ENCODE assay signal across 8 mouse cellular contexts in genomic region chr2:20898684-20899083, GRCm38 (mm10).
DNase-seq lines count a peak whose midpoint lies in the region; ATAC-seq and TF ChIP-seq lines count a peak whose summit lies in the region.

No protein-coding gene starts in this region.

- peak; percentile 50 to 58 for DNase-seq in gastrocnemius, adult 8-10 months (ENCODE audit: low spot score in 2 of 2)
- peak; percentile 62 for DNase-seq in hindlimb bud, embryonic 11.5 days (ENCODE audit: extremely low spot score, low read depth, low spot score)
- peak; percentile 72 to 75 for DNase-seq in left cerebral cortex, adult 2 months (ENCODE audit: extremely low spot score in 1 of 2, low spot score in 2 of 2)
- DNase-seq in right cerebral cortex, postnatal 10 days (ENCODE audit: low spot score in 2 of 2), result peak; percentile 76 to 82
- peak; percentile 75 for DNase-seq in yolk sac, embryonic 10.5 days (ENCODE audit: low spot score)

- H3K27ac ChIP-seq in left cerebral cortex, adult 2 months, result no peak overlapping the region

- no peak overlapping the region for H3K4me3 ChIP-seq in left cerebral cortex, adult 2 months

- intact Hi-C loops in left cerebral cortex, adult 2 months (cut with DNase I), result loop anchor here (1.0 to 10.0 kb wide), 5 partner anchors 70 to 1016 kb away; partner anchors contain the start of gene Arhgap21

- TF ChIP-seq CTCF in left cerebral cortex, adult 2 months (IDR thresholded peaks at IDR 0.05), result peak; percentile 93

- peak; percentile 85 for ATAC-seq in activated CD4-positive, CD25-positive, alpha-beta regulatory T cell, adult 4 months
- ATAC-seq in common myeloid progenitor, adult 5-6 weeks (replicated peaks; ENCODE audit: low read depth, poor library complexity, severe bottlenecking), result peak; percentile 89
- ATAC-seq in megakaryocyte, adult 5-6 weeks (ENCODE audit: poor library complexity, severe bottlenecking), result peak; percentile 94
